Mouse (Mus musculus) MEL (cell line): Measurements from ENCODE around the gene Fam49a.

Source experiments
- CTCF ChIP-seq, 3 experiments: IDR thresholded peaks in 2 of 3; conservative IDR thresholded peaks in 1 of 3; 2 replicates each; pipeline ENCODE4 v1.5.1; 2011 to 2012; ENCODE audit warnings: low read length in 3 of 3, low read depth in 2 of 3, mild to moderate bottlenecking in 2 of 3, improper control_type of control experiment in 1 of 3, inconsistent platforms in 1 of 3, mixed read lengths in 1 of 3, moderate library complexity in 1 of 3; ENCODE audit not compliant: control insufficient read depth in 1 of 3, insufficient read depth in 1 of 3, poor library complexity in 1 of 3, severe bottlenecking in 1 of 3
- ELF1 ChIP-seq: IDR thresholded peaks from 2 replicates; pipeline ENCODE4 v1.6.1; 2014; ENCODE audit warnings: low read depth, mild to moderate bottlenecking, inconsistent platforms, low read length, improper control_type of control experiment, moderate library complexity
- MAX ChIP-seq: IDR thresholded peaks from 2 replicates; pipeline ENCODE4 v1.6.1; 2011; ENCODE audit warnings: low read length, improper control_type of control experiment
- POLR2A ChIP-seq, 2 experiments: IDR thresholded peaks; 2 replicates each; pipeline ENCODE4 v1.6.1; 2011 to 2012; ENCODE audit warnings: low read length in 2 of 2, mild to moderate bottlenecking in 2 of 2, control low read depth in 1 of 2, improper control_type of control experiment in 1 of 2, low read depth in 1 of 2, moderate library complexity in 1 of 2; ENCODE audit not compliant: control insufficient read depth in 1 of 2, insufficient read depth in 1 of 2, poor library complexity in 1 of 2
- RAD21 ChIP-seq: IDR thresholded peaks from 2 replicates; pipeline ENCODE4 v1.6.1; 2011; ENCODE audit warnings: mild to moderate bottlenecking, low read depth, low read length, improper control_type of control experiment
- TAL1 ChIP-seq: IDR thresholded peaks from 2 replicates; pipeline ENCODE4 v1.6.1; 2012; ENCODE audit warnings: mild to moderate bottlenecking, inconsistent platforms, low read length, moderate library complexity, mixed read lengths
- USF1 ChIP-seq: IDR thresholded peaks from 2 replicates; pipeline ENCODE4 v1.6.1; 2014; ENCODE audit warnings: low read depth, mild to moderate bottlenecking, inconsistent platforms, low read length, improper control_type of control experiment, moderate library complexity
- ZKSCAN1 ChIP-seq: IDR thresholded peaks from 2 replicates; pipeline ENCODE4 v1.6.1; 2012; ENCODE audit warnings: low read depth, mild to moderate bottlenecking, inconsistent platforms, low read length, improper control_type of control experiment, moderate library complexity
- ZNF384 ChIP-seq: IDR thresholded peaks from 2 replicates; pipeline ENCODE4 v1.6.1; 2012; ENCODE audit warnings: low read depth, mild to moderate bottlenecking, inconsistent platforms, low read length, improper control_type of control experiment

DNA sequence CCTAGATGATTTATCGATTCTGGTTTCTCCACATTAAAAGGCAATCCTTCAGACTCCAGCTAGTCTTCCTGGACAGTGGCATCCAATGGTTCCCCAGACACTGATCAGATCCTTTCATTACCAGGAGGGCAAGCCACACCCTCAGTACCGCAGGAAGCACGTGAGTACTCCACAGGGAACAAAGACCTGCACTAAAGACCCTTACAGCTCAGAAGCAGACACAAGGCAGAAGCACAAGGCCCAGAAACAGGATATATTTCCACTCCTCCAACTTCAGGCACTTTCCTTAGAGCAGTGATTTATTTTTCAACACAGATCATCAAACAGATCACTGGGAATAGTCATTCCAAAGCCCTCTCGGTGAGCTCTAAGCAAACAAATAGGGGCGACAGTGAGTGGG lies 25.0 kb upstream of the Fam49a start:
- TF ChIP-seq TAL1: no peak
- TF ChIP-seq MAX: no peak
- TF ChIP-seq USF1: no peak
- TF ChIP-seq CTCF (IDR thresholded peaks at IDR 0.05 in 2 of 3, conservative IDR thresholded peaks at IDR 0.05 in 1 of 3; ENCODE audit: control insufficient read depth in 1 of 3, insufficient read depth in 1 of 3, low read depth in 2 of 3, low read length in 3 of 3, poor library complexity in 1 of 3, severe bottlenecking in 1 of 3): no peak
- no peak for TF ChIP-seq POLR2A (IDR thresholded peaks at IDR 0.05; ENCODE audit: control insufficient read depth in 1 of 2, insufficient read depth in 1 of 2, low read depth in 1 of 2, low read length in 2 of 2, poor library complexity in 1 of 2)
- TF ChIP-seq ZNF384: no peak
- TF ChIP-seq ELF1: no peak
- no peak for TF ChIP-seq ZKSCAN1
- TF ChIP-seq RAD21: no peak
